Mouse (Mus musculus) embryo, embryonic 9.5 days (tissue): Measurements from ENCODE around the gene Mrpl51.

Source experiments
- DNase-seq: peaks from one replicate; pipeline ENCODE4 v3.0.0-alpha.2; 2017; ENCODE audit errors: extremely low spot score

Gene Mrpl51

GRCm38 (mm10) chr6:125191332-125192015, at the start of gene Mrpl51, which contains the start of gene Ncapd2:
Gene Mrpl51, plus strand, starts transcription at chr6:125191801.
Gene Ncapd2, minus strand, starts transcription at chr6:125191701.
- DNase-seq, result peak; percentile 99

- no peak for DNase-seq
Measured at GRCm38 (mm10) chr6:125142436-125142835, 49.2 kb upstream of the Mrpl51 start.

- DNase-seq, result no peak
Measured at GRCm38 (mm10) chr6:125143128-125143527, 48.5 kb upstream of the Mrpl51 start.

- DNase-seq, result no peak
Measured at GRCm38 (mm10) chr6:125143904-125144303, 47.7 kb upstream of the Mrpl51 start.

- peak; percentile 96 for DNase-seq
Measured at GRCm38 (mm10) chr6:125145001-125145400, 46.6 kb upstream of the Mrpl51 start, which contains the start of gene Iffo1. Gene Iffo1, plus strand, starts transcription at chr6:125145241.

- peak; percentile 35 for DNase-seq
Measured at GRCm38 (mm10) chr6:125145479-125145951, 46.1 kb upstream of the Mrpl51 start.

GRCm38 (mm10) chr6:125146148-125146547, 45.5 kb upstream of the Mrpl51 start:
- no peak for DNase-seq

GRCm38 (mm10) chr6:125146797-125147196, 44.8 kb upstream of the Mrpl51 start:
- no peak for DNase-seq

- DNase-seq, result no peak
Measured at GRCm38 (mm10) chr6:125147329-125147728, 44.3 kb upstream of the Mrpl51 start.

GRCm38 (mm10) chr6:125148251-125148925, 43.2 kb upstream of the Mrpl51 start:
- DNase-seq, result no peak

GRCm38 (mm10) chr6:125148926-125149568, 42.6 kb upstream of the Mrpl51 start:
- DNase-seq, result no peak

- no peak for DNase-seq
Measured at GRCm38 (mm10) chr6:125149569-125149950, 42.0 kb upstream of the Mrpl51 start.

GRCm38 (mm10) chr6:125152212-125153017, 39.2 kb upstream of the Mrpl51 start:
- DNase-seq, result no peak

GRCm38 (mm10) chr6:125153018-125153389, 38.6 kb upstream of the Mrpl51 start:
- no peak for DNase-seq

- DNase-seq, result no peak
Measured at GRCm38 (mm10) chr6:125153682-125154081, 37.9 kb upstream of the Mrpl51 start.

- no peak for DNase-seq
Measured at GRCm38 (mm10) chr6:125154550-125154949, 37.1 kb upstream of the Mrpl51 start.

- DNase-seq, result no peak
Measured at GRCm38 (mm10) chr6:125155262-125155661, 36.3 kb upstream of the Mrpl51 start.

GRCm38 (mm10) chr6:125156491-125156890, 35.1 kb upstream of the Mrpl51 start:
- DNase-seq, result no peak

- DNase-seq, result no peak
Measured at GRCm38 (mm10) chr6:125156903-125157614, 34.5 kb upstream of the Mrpl51 start.

- DNase-seq, result no peak
Measured at GRCm38 (mm10) chr6:125158944-125159492, 32.6 kb upstream of the Mrpl51 start.
